Mouse (Mus musculus): ENCODE data around the gene Wipf2.

GRCm38 (mm10) chr11:98900529-98901125, 37.2 kb downstream of the Wipf2 start:
- TF ChIP-seq CTCF (IDR thresholded peaks at IDR 0.05; ENCODE audit: control insufficient read depth, insufficient read depth, low read length) (peak; percentile 5; the same call in 1 of the 2 replicates), POLR2A (IDR thresholded peaks at IDR 0.05; ENCODE audit: borderline replicate concordance, control insufficient read depth, low read depth, low read length) (no peak)
